Mouse (Mus musculus) thymus, adult 2 months (tissue): ENCODE measurements around the gene Glis1. TPM values are rescaled to one million over a fixed set of nuclear protein-coding genes. Genes with fewer than 3 reads are reported as not detected.

Source experiments
- DNase-seq: peaks from one replicate; pipeline ENCODE4 v3.0.0; 2021
- H3K27ac ChIP-seq: fragments of 200-500 bp; 2 replicates; pipeline ENCODE4 v1.5.1; 2012; ENCODE audit warnings: low read length, control low read depth; ENCODE audit not compliant: control insufficient read depth, insufficient read depth
- H3K27me3 ChIP-seq: fragments of 200-500 bp; 2 replicates; pipeline ENCODE4 v1.6.1; 2012; ENCODE audit warnings: mild to moderate bottlenecking, low read length, moderate library complexity, mixed read lengths; ENCODE audit not compliant: control insufficient read depth, insufficient read depth
- H3K36me3 ChIP-seq: fragments of 200-500 bp; 2 replicates; pipeline ENCODE4 v1.6.1; 2012; ENCODE audit warnings: mild to moderate bottlenecking, low read length, moderate library complexity; ENCODE audit not compliant: control insufficient read depth, insufficient read depth
- H3K4me1 ChIP-seq: fragments of 200-500 bp; replicated peaks from 2 replicates; pipeline ENCODE4 v1.6.1; 2012; ENCODE audit warnings: low read length; ENCODE audit not compliant: control insufficient read depth, insufficient read depth
- H3K4me3 ChIP-seq: fragments of 200-500 bp; 2 replicates; pipeline ENCODE4 v1.5.1; 2012; ENCODE audit warnings: mild to moderate bottlenecking, low read length, control low read depth, moderate library complexity; ENCODE audit not compliant: control insufficient read depth, insufficient read depth
- CTCF ChIP-seq: fragments of 200-500 bp; IDR thresholded peaks from 2 replicates; pipeline ENCODE4 v1.5.1; 2012; ENCODE audit warnings: mild to moderate bottlenecking, control low read depth, low read length, moderate library complexity, borderline replicate concordance; ENCODE audit not compliant: control insufficient read depth, poor library complexity, insufficient read depth; ENCODE audit errors: extremely low read depth
- POLR2A ChIP-seq: fragments of 200-500 bp; IDR thresholded peaks from 2 replicates; pipeline ENCODE4 v1.6.1; 2012; ENCODE audit warnings: mild to moderate bottlenecking, low read length, control low read depth, moderate library complexity; ENCODE audit not compliant: control insufficient read depth, poor library complexity, insufficient read depth; ENCODE audit errors: extremely low read depth
- WGBS: fragments of 180-500 bp; shearing (Covaris S2); methylation state at CpG from one replicate; pipeline ENCODE4 v1.1.7; 2018; 5-methylcytosine and 5-hydroxymethylcytosine counted together
- polyA plus RNA-seq: library from polyadenylated mRNA; depleted of rRNA; stranded (reverse); fragments of >200 nt; gene quantifications from 2 replicates; pipeline ENCODE4 v1.2.3, GENCODE M21; 2012

Glis1 gene
- polyA plus RNA-seq, 1 experiment, result 0.71 TPM

GRCm38 (mm10) chr4:107539021-107539420 is 104.6 kb downstream of the Glis1 start:
- no peaks in the 10 kb centered on the region for H3K4me1 ChIP-seq
- H3K27ac ChIP-seq, result no peak overlapping the region
- no peaks in the 10 kb centered on the region for H3K36me3 ChIP-seq
- DNase-seq, result no peak
- no peak overlapping the region for H3K4me3 ChIP-seq
- 90% methylated on average over 3 of the region's 3 CpGs for WGBS
- TF ChIP-seq POLR2A (no peak), CTCF (no peak)
- no peaks in the 10 kb centered on the region for H3K27me3 ChIP-seq

DNA sequence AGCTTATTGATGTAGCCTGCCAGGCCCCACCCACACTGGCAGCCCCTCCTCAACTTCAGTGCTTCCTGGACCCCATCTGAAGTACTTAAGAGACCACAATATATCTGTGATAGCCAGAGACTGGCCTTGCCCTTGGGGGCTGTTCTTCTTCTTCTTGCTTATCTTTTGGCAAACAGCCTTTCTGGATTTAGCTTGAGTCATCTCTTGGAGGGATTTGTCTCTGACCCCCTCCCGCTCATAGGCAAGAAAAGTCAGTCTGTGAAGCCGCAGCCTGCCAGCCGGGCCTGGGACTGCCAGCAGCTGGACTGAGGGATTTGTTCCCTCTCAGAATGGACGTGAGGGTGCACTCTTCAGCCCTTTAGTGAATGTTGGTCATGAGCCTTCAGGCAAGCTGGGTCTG is 107.4 kb downstream of the Glis1 start:
- no peaks in the 10 kb centered on the region for H3K4me1 ChIP-seq
- H3K4me3 ChIP-seq, result no peak overlapping the region
- no peak for DNase-seq
- no peak overlapping the region for H3K27ac ChIP-seq
- TF ChIP-seq CTCF, result no peak
- TF ChIP-seq POLR2A, result no peak
- H3K36me3 ChIP-seq, result no peaks in the 10 kb centered on the region
- 89% methylated on average over 4 of the region's 4 CpGs for whole genome bisulfite sequencing
- H3K27me3 ChIP-seq, result no peaks in the 10 kb centered on the region

DNA sequence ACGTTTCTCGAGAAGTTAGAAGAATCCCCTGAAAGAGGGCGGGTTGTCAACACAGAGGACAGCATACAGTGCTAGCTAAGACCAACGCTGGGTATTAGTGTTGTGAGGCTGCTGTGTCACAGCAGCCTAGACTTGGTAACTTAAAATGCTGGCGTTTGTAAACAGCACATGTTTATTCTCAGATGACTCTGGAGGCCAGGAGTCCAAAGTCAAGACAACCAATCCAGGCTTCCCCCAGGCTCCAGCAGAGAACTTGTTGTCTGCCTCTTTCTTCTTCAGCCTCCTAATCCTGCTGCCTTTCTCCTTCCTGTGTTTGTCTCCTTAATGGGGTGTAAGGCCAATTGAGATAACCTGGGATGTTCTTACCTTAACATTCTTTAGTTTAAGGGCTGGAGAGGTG is 110.5 kb downstream of the Glis1 start:
- Histone ChIP-seq H3K4me1 (no peaks in the 10 kb centered on the region), H3K27me3 (no peaks in the 10 kb centered on the region), H3K36me3 (no peaks in the 10 kb centered on the region), H3K4me3 (no peak overlapping the region), H3K27ac (no peak overlapping the region)
- DNase-seq, result no peak
- 81% methylated on average over 5 of the region's 5 CpGs for WGBS
- TF ChIP-seq CTCF, result no peak
- no peak for TF ChIP-seq POLR2A

GRCm38 (mm10) chr4:107545726-107546125 is 111.3 kb downstream of the Glis1 start:
- Histone ChIP-seq H3K27me3 (no peaks in the 10 kb centered on the region), H3K4me3 (no peak overlapping the region), H3K4me1 (no peaks in the 10 kb centered on the region), H3K36me3 (no peaks in the 10 kb centered on the region), H3K27ac (no peak overlapping the region)
- no peak for DNase-seq
- no peak for TF ChIP-seq CTCF
- TF ChIP-seq POLR2A, result no peak
- 100% methylated on average over 1 of the region's 1 CpGs for WGBS

DNA sequence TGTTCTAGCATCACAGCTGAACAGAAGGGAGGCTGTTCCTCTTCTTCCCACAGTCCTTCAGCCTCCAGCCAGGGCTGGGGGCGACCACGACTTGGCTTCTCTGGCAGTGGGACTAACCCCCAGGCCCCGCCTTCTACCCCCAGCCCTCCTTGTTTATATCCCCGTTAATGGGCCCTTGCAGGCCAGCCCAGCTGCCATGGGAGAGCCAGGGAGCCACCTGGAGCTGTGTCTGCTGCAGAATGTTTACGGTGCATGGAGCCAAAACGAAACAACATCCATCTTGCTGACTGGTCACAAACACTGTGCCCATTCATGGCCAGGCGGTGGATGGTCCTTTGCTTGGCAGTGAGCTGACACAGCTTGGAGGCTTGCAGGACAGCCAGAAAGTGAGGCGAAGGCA is 112.1 kb downstream of the Glis1 start:
- Histone ChIP-seq H3K4me3 (no peak overlapping the region), H3K36me3 (no peaks in the 10 kb centered on the region), H3K27ac (no peak overlapping the region), H3K27me3 (no peaks in the 10 kb centered on the region), H3K4me1 (no peaks in the 10 kb centered on the region)
- TF ChIP-seq POLR2A (no peak), CTCF (no peak)
- DNase-seq, result no peak
- 77% methylated on average over 8 of the region's 8 CpGs for WGBS

GRCm38 (mm10) chr4:107550096-107550495 is 115.7 kb downstream of the Glis1 start:
- Histone ChIP-seq H3K4me1 (no peaks in the 10 kb centered on the region), H3K36me3 (no peaks in the 10 kb centered on the region), H3K4me3 (no peak overlapping the region), H3K27ac (no peak overlapping the region), H3K27me3 (no peaks in the 10 kb centered on the region)
- WGBS, result 87% methylated on average over 10 of the region's 10 CpGs
- TF ChIP-seq CTCF, result no peak
- no peak for TF ChIP-seq POLR2A
- no peak for DNase-seq

GRCm38 (mm10) chr4:107550546-107550945 is 116.2 kb downstream of the Glis1 start:
- no peak for DNase-seq
- Histone ChIP-seq H3K4me3 (no peak overlapping the region), H3K36me3 (no peaks in the 10 kb centered on the region), H3K4me1 (no peaks in the 10 kb centered on the region), H3K27me3 (no peaks in the 10 kb centered on the region), H3K27ac (no peak overlapping the region)
- WGBS, result 88% methylated on average over 3 of the region's 3 CpGs
- TF ChIP-seq CTCF (no peak), POLR2A (no peak)
